Mouse (Mus musculus) C2C12 (cell line): Measurements from ENCODE around the gene Hist1h2be.

Source experiments
- CEBPB ChIP-seq: IDR thresholded peaks from one replicate; pipeline ENCODE4 v1.6.1; 2011; ENCODE audit warnings: low read depth, mild to moderate bottlenecking, control low read depth, moderate library complexity
- CTCF ChIP-seq: IDR thresholded peaks from one replicate; pipeline ENCODE4 v1.5.1; 2011; ENCODE audit not compliant: control insufficient read depth, insufficient read depth, insufficient read length
- MAX ChIP-seq: IDR thresholded peaks from one replicate; pipeline ENCODE4 v1.6.1; 2011; ENCODE audit warnings: mild to moderate bottlenecking, control low read depth
- MYOD1 ChIP-seq: IDR thresholded peaks from one replicate; pipeline ENCODE4 v1.6.1; 2011; ENCODE audit warnings: low read depth; ENCODE audit not compliant: control insufficient read depth, insufficient read length
- USF1 ChIP-seq: IDR thresholded peaks from one replicate; pipeline ENCODE4 v1.6.1; 2011; ENCODE audit warnings: low read depth, mild to moderate bottlenecking, control low read depth, moderate library complexity

- TF ChIP-seq CTCF: no peak
- TF ChIP-seq USF1: no peak
- no peak for TF ChIP-seq MAX
- TF ChIP-seq CEBPB: no peak
- no peak for TF ChIP-seq MYOD1
Observed at GRCm38 (mm10) chr13:23536076-23536822, 84.7 kb downstream of the Hist1h2be start.
